Mouse (Mus musculus) kidney, adult 2 months (tissue): Measurements from ENCODE around the gene Tmem238. TPM values are rescaled to one million over a fixed set of nuclear protein-coding genes. Genes with fewer than 3 reads are reported as not detected.
"Not testable (repeated sequence)": the region's sequence is repeated elsewhere in the genome, so short reads cannot be mapped to it uniquely, and the experiment has no call there.

Experiments used
- DNase-seq: peaks from one replicate; pipeline ENCODE4 v3.0.0; 2021
- H3K27ac ChIP-seq: fragments of 200-500 bp; 2 replicates; pipeline ENCODE4 v1.5.1; 2012; ENCODE audit warnings: low read depth, low read length, control low read depth, inconsistent platforms; ENCODE audit not compliant: insufficient read depth
- H3K27me3 ChIP-seq: fragments of 200-500 bp; replicated peaks from 2 replicates; pipeline ENCODE4 v1.6.1; 2012; ENCODE audit warnings: mild to moderate bottlenecking, moderate library complexity, low read length, inconsistent platforms; ENCODE audit not compliant: control insufficient read depth, insufficient read depth
- H3K36me3 ChIP-seq: fragments of 200-500 bp; 2 replicates; pipeline ENCODE4 v1.6.1; 2012; ENCODE audit warnings: mild to moderate bottlenecking, moderate library complexity, low read length, inconsistent platforms; ENCODE audit not compliant: control insufficient read depth, insufficient read depth
- H3K4me1 ChIP-seq: fragments of 200-500 bp; 2 replicates; pipeline ENCODE4 v1.6.1; 2011; ENCODE audit warnings: low read length; ENCODE audit not compliant: control insufficient read depth, insufficient read depth
- H3K4me3 ChIP-seq: fragments of 200-500 bp; 2 replicates; pipeline ENCODE4 v1.5.1; 2011; ENCODE audit warnings: mild to moderate bottlenecking, low read depth, low read length, control low read depth; ENCODE audit not compliant: insufficient read depth
- CTCF ChIP-seq: fragments of 200-500 bp; conservative IDR thresholded peaks from 2 replicates; pipeline ENCODE4 v1.5.1; 2011; ENCODE audit warnings: low read depth, mild to moderate bottlenecking, control low read depth, low read length, moderate library complexity, mixed read lengths; ENCODE audit not compliant: insufficient read depth, insufficient read length
- POLR2A ChIP-seq: fragments of 200-500 bp; IDR thresholded peaks from one replicate; pipeline ENCODE4 v1.6.1; 2011; ENCODE audit warnings: low read depth, low read length, control low read depth
- WGBS: fragments of 180-500 bp; shearing (Covaris S2); methylation state at CpG from one replicate; pipeline ENCODE4 v1.1.7; 2018; 5-methylcytosine and 5-hydroxymethylcytosine counted together
- polyA plus RNA-seq: library from polyadenylated mRNA; depleted of rRNA; stranded (reverse); fragments of >200 nt; gene quantifications from 2 replicates; pipeline ENCODE4 v1.2.3, GENCODE M21; 2012

Gene Tmem238
- polyA plus RNA-seq, 1 experiment: 57.8 TPM

GRCm38 (mm10) chr7:4806716-4807115, 17.3 kb upstream of the Tmem238 start:
- WGBS: 84% methylated on average over 7 of the region's 7 CpGs
- Histone ChIP-seq H3K27ac (no peak overlapping the region), H3K36me3 (peaks cover 4% of the 10 kb centered on the region), H3K4me3 (no peak overlapping the region), H3K4me1 (peaks cover 3% of the 10 kb centered on the region; the same call in 1 of the 2 replicates), H3K27me3 (no peaks in the 10 kb centered on the region)
- DNase-seq: peak; percentile 61
- TF ChIP-seq CTCF (0 out of 2 replicates have a peak, but pooled peaks have one; percentile 11), POLR2A (no peak)

DNA sequence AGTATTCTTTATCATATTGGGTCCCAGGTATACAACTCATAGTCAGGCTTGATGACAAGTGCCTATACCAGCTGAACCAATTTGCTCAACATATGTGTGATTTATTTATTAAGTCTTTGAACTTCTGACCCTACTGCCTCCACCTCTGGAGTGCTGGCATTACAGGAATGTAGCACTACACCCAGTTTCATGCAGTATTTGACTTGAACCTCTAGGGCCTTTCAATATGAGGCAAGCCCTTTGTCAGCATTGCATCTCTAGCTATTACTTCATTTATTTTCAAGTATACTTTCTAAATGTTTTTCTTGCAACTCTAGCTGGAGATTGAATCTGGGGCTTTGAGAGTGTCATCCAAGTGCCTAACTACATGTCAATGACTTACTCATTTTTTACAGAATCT, 12.8 kb upstream of the Tmem238 start:
- TF ChIP-seq CTCF (no peak), POLR2A (no peak)
- peaks cover 4% of the 10 kb centered on the region for H3K36me3 ChIP-seq
- no peak for DNase-seq
- no peaks in the 10 kb centered on the region for H3K4me1 ChIP-seq
- no peak overlapping the region for H3K4me3 ChIP-seq
- no peaks in the 10 kb centered on the region for H3K27me3 ChIP-seq
- H3K27ac ChIP-seq: no peak overlapping the region

GRCm38 (mm10) chr7:4795767-4796433, 6.4 kb upstream of the Tmem238 start:
- peaks cover 2% of the 10 kb centered on the region; the same call in 1 of the 2 replicates for H3K36me3 ChIP-seq
- DNase-seq: peak; percentile 62
- no peak overlapping the region for H3K4me3 ChIP-seq
- TF ChIP-seq CTCF (peak; percentile 43), POLR2A (no peak)
- 0 out of 2 replicates have a peak, but pooled peaks cover 3% of the 10 kb centered on the region for H3K4me1 ChIP-seq
- no peak overlapping the region for H3K27ac ChIP-seq
- WGBS: 59% methylated on average over 7 of the region's 7 CpGs
- H3K27me3 ChIP-seq: no peaks in the 10 kb centered on the region

GRCm38 (mm10) chr7:4794631-4795168, 5.2 kb upstream of the Tmem238 start:
- TF ChIP-seq CTCF (no peak), POLR2A (no peak)
- no peak overlapping the region for H3K27ac ChIP-seq
- no peaks in the 10 kb centered on the region for H3K27me3 ChIP-seq
- H3K4me3 ChIP-seq: no peak overlapping the region
- peaks cover 2% of the 10 kb centered on the region; the same call in 1 of the 2 replicates for H3K36me3 ChIP-seq
- H3K4me1 ChIP-seq: peaks cover 8% of the 10 kb centered on the region; the same call in 1 of the 2 replicates
- no peak for DNase-seq
- 59% methylated on average over 3 of the region's 3 CpGs for WGBS

DNA sequence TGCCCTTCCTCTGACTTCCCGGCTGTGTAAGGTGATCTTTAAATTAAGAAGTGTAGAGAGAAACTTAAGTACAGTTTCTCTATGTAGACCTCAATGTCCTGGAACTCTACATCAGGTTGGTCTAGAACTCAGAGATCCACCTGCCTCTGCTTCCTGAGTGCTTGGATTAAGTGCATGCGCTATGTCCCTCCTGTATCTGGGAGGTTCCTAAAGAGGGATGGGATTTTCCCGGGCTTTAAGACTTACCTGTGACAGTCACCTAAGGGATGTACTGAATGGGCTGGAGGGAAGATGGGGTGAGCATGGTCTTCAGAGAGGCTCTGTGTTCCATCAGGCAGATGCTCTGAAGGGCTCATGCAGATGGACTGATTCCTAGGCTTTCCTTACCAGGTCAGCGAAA, 4.2 kb upstream of the Tmem238 start:
- WGBS: 31% methylated on average over 4 of the region's 4 CpGs
- TF ChIP-seq CTCF: no peak
- TF ChIP-seq POLR2A: no peak
- DNase-seq: no peak
- Histone ChIP-seq H3K27me3 (no peaks in the 10 kb centered on the region), H3K4me1 (peaks cover 8% of the 10 kb centered on the region; the same call in 1 of the 2 replicates), H3K36me3 (peaks cover 2% of the 10 kb centered on the region; the same call in 1 of the 2 replicates), H3K4me3 (peak overlapping the region; percentile 99), H3K27ac (no peak overlapping the region)

DNA sequence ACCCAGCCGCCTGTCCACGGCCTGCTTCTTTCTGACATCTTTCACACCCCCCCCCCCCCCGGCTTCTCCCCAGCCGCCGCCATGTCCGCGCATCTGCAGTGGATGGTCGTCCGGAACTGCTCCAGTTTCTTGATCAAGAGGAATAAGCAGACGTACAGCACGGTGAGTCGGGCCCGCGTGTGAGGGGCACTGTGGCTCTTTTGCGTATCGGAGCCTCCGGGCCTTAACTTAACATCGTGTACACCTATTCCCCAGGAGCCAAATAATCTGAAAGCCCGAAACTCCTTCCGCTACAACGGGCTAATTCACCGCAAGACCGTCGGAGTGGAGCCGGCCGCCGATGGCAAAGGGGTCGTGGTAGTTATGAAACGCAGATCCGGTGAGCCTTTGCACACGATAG, 3.8 kb upstream of the Tmem238 start:
- WGBS: under 1% methylated on average over 31 of the region's 31 CpGs

More for the DNA sequence above, 3.8 kb upstream of the Tmem238 start:
- H3K27me3 ChIP-seq, H3K36me3 ChIP-seq, DNase-seq: not testable (repeated sequence)
- Histone ChIP-seq H3K4me3 (peak overlapping the region; percentile 99), H3K27ac (peak overlapping the region; percentile 93; the same call in 1 of the 2 replicates), H3K4me1 (peaks cover 10% of the 10 kb centered on the region; the same call in 1 of the 2 replicates)
